Mouse (Mus musculus): ENCODE results near the gene Bcl9.

Bcl9 gene

DNA sequence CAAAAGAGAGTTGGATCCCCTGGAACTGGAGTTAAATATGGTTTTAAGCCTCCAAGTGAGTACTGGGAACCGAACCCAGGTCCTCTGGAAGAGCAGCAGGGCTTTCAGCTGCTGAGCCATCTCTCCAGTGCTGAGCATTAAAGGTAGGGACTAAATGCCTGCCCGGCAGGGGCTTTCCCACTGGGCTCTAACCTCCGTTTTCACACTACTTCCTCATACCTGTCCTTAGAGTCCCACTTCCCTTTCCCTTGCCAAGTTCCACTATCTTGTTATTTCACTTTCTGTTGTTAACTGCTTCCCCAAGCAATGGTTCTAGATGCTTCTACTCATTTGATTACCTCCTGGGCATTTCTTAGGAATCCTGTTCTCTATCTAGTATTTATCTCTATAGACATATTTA is 65.4 kb downstream of the Bcl9 start:
- CTCF ChIA-PET: no interaction called here

GRCm38 (mm10) chr3:97231857-97232256 is 65.9 kb downstream of the Bcl9 start:
- CTCF ChIA-PET: no interaction called here

GRCm38 (mm10) chr3:97230631-97231404 is 66.9 kb downstream of the Bcl9 start:
- CTCF ChIA-PET: no interaction called here

GRCm38 (mm10) chr3:97228457-97228856 is 69.3 kb downstream of the Bcl9 start:
- CTCF ChIA-PET: no interaction called here

GRCm38 (mm10) chr3:97228020-97228419 is 69.7 kb downstream of the Bcl9 start:
- CTCF ChIA-PET: interaction anchor here (0.6 kb wide), 1 partner anchor 1046 kb away, joined by 5 read pairs; no protein-coding TSS in a partner anchor

- CTCF ChIA-PET: interaction anchor here (0.6 to 1.4 kb wide), 3 partner anchors 26 to 1046 kb away, joined by 3 to 5 read pairs (median 3); no protein-coding TSS in a partner anchor
Observed at GRCm38 (mm10) chr3:97227259-97228005, 70.3 kb downstream of the Bcl9 start.

GRCm38 (mm10) chr3:97226719-97227118 is 71.0 kb downstream of the Bcl9 start:
- CTCF ChIA-PET: interaction anchor here (0.6 to 1.4 kb wide), 3 partner anchors 25 to 69 kb away, joined by 3 read pairs; no protein-coding TSS in a partner anchor

GRCm38 (mm10) chr3:97225231-97225630 is 72.5 kb downstream of the Bcl9 start:
- CTCF ChIA-PET: no interaction called here

GRCm38 (mm10) chr3:97223261-97223660 is 74.5 kb downstream of the Bcl9 start:
- CTCF ChIA-PET: no interaction called here

GRCm38 (mm10) chr3:97215526-97215925 is 82.2 kb downstream of the Bcl9 start:
- CTCF ChIA-PET: no interaction called here

DNA sequence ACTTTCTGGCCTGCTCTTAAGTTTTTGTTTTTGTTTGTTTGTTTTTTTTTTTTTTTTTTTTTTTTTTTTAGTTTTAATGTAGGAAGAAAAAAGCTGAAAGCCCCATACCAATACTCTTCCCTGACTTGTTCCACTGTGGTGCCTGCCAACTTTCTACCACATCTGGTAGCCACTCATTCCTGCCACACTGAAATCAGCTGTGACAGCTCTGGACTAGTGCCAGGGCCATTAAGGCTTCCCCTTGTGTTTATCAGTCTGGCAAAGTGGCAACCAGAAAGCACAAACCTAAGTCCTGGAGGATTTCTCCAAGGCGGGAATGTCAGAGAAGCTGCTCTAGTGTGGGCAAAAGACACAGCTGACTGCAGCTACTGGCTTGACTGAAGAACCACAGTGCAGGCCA is 83.3 kb downstream of the Bcl9 start:
- CTCF ChIA-PET: no interaction called here

DNA sequence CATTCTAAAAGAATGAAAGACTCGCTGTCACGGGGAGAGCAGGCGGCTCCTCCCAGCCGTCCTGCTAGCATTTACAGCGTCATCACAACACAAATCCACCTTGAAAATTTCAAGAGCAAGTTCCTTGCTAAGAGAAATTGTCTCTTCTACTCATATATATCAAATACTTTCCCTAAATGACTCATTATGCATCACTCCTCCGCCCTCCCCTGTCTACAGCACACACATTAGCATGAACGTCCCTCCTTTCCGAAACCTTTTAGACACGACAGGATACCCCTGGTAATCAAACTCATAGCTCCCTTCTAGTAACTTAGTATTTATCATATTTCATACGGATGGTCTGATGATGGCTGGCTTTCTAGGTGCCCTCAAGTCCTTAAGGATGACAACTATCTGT is 83.8 kb downstream of the Bcl9 start:
- CTCF ChIA-PET: no interaction called here

- CTCF ChIA-PET: interaction anchor here (0.6 kb wide), 1 partner anchor 118 kb away, joined by 3 read pairs; no protein-coding TSS in a partner anchor
Observed at GRCm38 (mm10) chr3:97211177-97211576, 86.5 kb downstream of the Bcl9 start.

GRCm38 (mm10) chr3:97209351-97209750 is 88.4 kb downstream of the Bcl9 start:
- CTCF ChIA-PET: no interaction called here

- CTCF ChIA-PET: no interaction called here
Observed at GRCm38 (mm10) chr3:97206521-97206920, 91.2 kb downstream of the Bcl9 start.

- CTCF ChIA-PET: interaction anchor here (0.7 kb wide), 1 partner anchor 62 kb away, joined by 3 read pairs; no protein-coding TSS in a partner anchor
Observed at GRCm38 (mm10) chr3:97203880-97204279, 93.8 kb downstream of the Bcl9 start.

- CTCF ChIA-PET: interaction anchor here (0.5 to 1.6 kb wide), 3 partner anchors 25 to 272 kb away, joined by 3 to 4 read pairs (median 3); no protein-coding TSS in a partner anchor
Observed at GRCm38 (mm10) chr3:97201943-97202342, 95.8 kb downstream of the Bcl9 start.

- CTCF ChIA-PET: no interaction called here
Observed at GRCm38 (mm10) chr3:97199261-97199660, 98.5 kb downstream of the Bcl9 start.

GRCm38 (mm10) chr3:97196571-97196970 is 101.1 kb downstream of the Bcl9 start:
- CTCF ChIA-PET: interaction anchor here (0.6 kb wide), 1 partner anchor 193 kb away, joined by 7 read pairs; no protein-coding TSS in a partner anchor

- CTCF ChIA-PET: no interaction called here
Observed at GRCm38 (mm10) chr3:97185098-97185860, 112.4 kb downstream of the Bcl9 start.

DNA sequence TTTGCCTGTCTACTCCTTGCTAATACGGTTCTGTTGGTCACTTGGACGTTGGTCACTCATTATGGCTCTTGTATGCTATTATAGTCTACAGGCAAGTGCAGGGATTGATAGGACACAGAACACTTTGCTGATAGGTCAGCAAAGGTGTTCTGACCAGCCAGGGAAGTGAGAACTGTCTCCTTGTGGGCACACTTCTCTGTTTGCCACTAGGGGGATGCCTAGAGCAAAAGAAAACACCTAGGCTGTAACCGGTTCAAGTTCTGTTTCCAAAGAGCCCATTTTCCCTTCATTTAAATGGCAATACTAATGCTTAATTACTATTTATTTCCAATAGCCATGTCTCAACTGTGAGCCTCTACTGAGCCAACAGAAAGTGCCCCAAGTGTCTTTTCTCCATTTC is 113.9 kb downstream of the Bcl9 start:
- CTCF ChIA-PET: no interaction called here

- CTCF ChIA-PET: no interaction called here
Observed at GRCm38 (mm10) chr3:97180527-97180926, 117.2 kb downstream of the Bcl9 start.

All from spleen, embryonic (tissue).